Mouse (Mus musculus) left cerebral cortex, postnatal 10 days (tissue): Measurements from ENCODE around the gene Man1c1. TPM values are rescaled to one million over a fixed set of nuclear protein-coding genes. Genes with fewer than 3 reads are reported as not detected.

ENCODE experiments used
- DNase-seq, 2 experiments: peaks; one replicate each; pipeline ENCODE4 v3.0.0; 2021 to 2022; ENCODE audit warnings: low spot score in 2 of 2, mixed read lengths in 1 of 2; ENCODE audit errors: extremely low spot score in 1 of 2
- intact Hi-C: fragments of 180-260 bp; cut with DNase I; formaldehyde crosslinking; loops from one replicate; pipeline ENCODE4 v1.15.1; 2025
- total RNA-seq, 2 experiments: library from RNA; stranded (reverse); gene quantifications; 2 replicates each; pipeline ENCODE4 v1.2.3; 2021

Man1c1 gene
- 10 to 100 TPM; 19.9 to 20.1 TPM for total RNA-seq

DNA sequence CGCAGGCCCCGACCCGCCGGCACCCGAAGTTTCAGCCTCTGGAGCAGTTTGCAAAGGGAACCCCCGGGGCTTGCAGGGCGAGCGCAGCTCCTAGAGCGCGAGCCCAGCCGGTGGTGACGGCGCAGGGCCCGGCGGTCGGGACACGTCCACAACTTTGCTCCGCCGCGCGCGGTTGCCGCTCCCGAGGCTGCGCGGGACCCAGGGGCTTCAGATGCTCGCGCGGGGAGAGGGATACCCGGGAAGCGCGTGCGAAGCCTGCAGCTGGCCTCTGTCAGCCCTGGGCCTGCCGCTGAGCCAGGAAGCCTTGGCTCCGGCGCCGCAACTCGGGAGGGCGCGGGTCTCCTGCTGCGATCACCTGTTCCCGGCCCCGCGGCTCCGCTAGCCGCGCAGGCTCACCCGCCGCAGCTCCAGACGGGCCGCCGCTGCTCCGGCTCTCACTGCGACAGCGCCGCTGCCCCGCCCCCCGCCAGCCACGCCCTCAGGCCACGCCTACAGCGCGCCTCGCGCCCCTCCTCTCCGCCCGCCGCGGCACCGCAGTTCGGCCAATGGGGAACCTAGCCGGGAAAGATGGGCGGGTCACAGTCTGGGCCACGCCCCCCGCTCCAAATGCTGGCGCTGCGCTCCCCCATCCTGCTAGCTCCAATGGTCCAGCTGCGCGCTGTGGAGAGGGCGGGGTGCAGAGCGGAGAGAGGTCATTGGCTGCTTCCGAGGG is at the start of gene Man1c1:
Man1c1 (minus strand) TSS at position 456 of the 712 bp plus-strand sequence.
- peak; percentile 98 to 99 for DNase-seq
- intact Hi-C loops: loop anchor here (5.0 kb wide), 2 partner anchors 72 to 152 kb away; partner anchors contain the start of gene Selenon

DNA sequence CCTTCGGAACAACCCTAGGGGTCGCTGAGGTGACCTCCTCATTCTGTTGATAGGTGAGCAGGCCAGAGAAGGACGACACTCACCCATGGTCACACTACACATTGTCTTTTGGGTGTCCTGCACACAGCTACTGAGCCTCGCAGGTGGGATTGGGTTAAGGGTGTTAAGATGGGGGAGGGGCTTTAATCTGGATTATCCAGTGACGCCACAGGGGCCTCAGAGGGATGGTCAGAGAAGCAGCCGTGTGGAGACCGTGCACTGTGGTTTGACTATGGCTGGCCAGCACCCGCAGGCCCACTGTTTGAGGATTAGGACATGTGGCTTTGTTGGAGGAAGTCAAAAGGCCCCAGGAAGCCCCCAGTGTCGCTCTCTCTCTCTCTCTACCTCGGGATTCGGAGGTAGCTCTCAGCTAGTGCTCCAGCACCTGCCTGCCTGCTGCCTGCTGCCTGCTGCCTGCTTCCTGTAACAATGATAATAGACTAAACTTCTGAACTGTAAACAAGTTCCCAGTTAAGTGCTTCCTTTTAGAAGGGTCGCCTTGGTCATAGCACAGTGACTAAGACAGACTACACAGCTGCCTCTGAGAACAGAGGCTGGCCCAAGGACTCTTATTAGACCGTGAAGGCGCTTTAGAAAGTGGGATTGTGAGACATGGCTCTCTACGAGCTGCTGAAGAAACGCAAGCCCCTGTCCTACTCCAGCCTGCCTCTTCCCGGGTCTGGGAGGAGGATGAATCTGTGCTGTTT is 49.6 kb upstream of the Man1c1 start:
- DNase-seq: no peak
- intact Hi-C loops: no loop called here

GRCm38 (mm10) chr4:134752911-134753426 is 48.9 kb upstream of the Man1c1 start:
- intact Hi-C loops: no loop called here
- DNase-seq: no peak

DNA sequence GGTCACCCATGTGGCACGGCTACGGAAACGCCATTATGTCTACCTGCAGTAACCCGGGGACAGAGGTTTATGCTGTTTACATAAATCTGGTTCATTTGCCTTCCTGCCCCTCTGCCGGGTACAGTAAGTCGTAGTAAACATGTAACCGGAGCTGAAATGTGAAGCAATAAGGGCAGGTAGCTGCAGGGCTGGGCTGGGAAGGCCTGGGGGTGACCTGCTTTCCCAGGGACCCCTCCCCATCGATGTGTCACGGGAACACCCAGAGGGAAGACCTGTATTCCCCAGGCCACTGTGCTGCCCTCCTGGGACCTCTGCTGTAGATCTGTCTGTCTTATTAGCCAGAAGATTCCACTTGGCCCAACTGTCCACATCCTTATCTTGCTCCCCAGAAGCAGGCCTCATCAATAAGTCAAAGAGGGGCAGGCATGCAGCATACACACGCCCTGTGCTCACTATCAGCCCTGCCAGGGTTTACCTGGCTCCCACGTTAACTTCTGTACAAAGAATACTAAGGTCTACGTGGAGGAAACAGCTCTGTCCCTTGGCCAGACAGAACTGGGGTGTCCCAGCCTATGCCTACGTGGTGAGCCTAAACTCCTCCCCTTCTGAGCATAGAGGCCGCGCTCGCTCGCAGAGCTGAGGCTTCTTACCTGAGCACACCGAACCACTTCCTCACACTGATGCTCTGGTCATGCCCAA is 47.7 kb upstream of the Man1c1 start:
- no peak for DNase-seq
- intact Hi-C loops: no loop called here

GRCm38 (mm10) chr4:134750825-134751224 is 46.7 kb upstream of the Man1c1 start:
- intact Hi-C loops: no loop called here
- no peak for DNase-seq

DNA sequence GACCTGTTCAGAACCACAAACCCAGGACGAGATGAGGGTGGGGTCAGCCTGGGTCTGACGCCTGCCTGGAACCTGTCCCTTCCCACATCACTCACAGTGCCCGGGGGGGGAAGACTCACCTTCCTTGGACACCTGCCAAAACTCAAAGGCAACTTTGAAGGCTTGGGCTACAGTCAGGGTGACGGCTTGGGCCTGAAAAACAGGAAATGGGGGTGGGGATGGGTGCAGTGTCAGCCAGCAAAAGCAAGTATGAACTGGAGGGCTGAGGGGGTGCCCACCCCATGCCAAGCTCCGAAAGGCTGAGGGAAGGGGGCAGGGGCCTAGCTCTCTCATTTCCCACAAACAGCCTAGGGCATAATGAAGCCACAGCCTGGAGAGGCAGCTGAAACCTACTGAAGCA is 46.2 kb upstream of the Man1c1 start:
- intact Hi-C loops: no loop called here
- DNase-seq: no peak

- intact Hi-C loops: no loop called here
- no peak for DNase-seq
These were observed 45.4 kb upstream of the Man1c1 start for GRCm38 (mm10) chr4:134749301-134750030.

DNA sequence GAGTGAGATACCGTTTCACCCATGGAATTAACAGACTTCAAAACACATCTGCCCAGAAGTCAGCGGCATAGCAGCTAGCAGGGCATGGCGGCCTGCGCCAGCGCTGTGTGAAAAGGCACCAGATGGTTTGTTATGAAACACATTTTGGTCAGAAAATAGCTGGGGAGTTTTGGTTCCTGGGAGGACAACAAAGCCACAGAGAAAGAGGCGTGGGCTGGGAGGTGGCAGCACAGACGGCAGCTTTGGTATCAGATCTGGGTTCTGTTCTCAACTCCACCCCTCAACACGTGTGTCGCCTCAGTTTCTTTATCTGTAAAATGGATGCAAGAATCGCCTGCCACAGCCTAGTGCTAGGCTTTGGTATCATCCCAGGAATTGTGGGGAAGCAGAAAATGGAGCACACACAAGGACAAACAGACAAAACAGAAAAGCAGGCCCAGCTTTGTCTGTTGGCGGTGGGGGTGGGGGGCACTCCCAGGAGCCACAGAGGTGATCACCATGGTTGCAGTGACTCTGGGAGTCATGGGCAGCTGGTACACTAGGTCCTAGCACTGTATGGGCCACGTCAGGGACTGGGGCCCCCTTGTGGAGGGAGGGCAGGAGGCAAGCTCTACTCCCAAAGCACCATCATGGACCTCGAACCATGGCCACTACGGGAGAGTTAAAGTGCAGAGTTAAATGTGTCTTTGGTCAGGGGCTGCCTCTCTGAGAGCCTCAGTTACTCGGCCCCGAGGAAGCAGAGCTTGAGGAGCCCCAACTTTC is 42.0 kb upstream of the Man1c1 start:
- peak in 1 of 2 experiments; percentile 20 for DNase-seq
- intact Hi-C loops: no loop called here

DNA sequence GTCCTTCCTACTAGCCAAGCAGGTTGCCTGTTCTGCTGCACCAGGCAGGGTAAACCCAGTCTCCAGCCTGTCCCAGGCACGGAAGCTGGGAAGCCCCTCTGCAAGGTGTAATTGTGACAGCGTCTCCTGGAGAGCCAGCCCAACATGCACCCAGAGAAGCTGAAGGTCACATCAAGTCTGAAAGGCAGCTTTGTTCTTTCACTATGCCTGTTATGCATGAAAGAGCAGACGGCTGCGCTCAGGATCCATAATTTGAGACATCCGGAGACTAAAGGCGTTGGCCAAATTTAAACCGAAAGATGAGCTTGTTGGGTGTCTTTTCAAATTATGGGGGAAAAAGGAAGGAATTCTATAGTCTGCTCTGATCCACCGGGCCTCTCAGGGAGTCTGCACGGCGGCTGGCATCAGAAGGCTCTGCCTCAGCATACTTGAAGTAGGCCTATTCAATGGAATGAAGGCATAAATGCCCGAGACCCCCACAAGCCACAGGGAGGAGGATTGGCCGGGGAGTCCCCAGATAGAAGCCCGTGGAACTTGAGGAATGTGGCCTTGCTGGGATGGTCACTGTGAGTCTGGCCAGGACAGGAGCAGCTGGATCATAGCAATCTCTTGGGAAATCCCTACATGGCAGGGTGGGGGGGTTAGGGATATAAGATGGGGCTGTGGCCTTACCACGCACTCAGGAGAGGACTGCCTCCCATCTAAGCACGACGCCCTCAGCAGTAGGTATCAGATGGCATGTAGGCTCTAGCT is 40.0 kb upstream of the Man1c1 start:
- intact Hi-C loops: no loop called here
- DNase-seq: no peak

DNA sequence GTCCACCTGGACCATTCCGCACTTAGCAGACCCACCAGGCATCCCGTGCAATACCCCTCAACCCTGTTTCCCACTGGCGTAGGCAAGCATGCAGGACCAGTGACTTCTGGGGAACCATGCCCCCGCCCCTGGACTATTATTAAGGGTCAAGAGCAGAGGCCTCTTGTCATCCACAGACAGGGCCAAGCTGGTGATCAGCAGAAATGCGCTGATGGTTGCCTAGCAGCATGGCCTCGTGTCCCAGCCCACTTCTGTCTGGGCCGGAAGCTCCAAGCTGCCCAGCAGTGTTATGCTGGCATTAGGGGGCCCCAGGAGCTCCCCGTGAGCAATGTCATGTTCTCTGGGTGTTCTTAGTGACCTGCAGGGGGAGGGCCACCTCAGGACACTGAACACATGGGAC is 37.9 kb upstream of the Man1c1 start:
- no peak for DNase-seq
- intact Hi-C loops: no loop called here

GRCm38 (mm10) chr4:134740186-134740585 is 36.1 kb upstream of the Man1c1 start:
- no peak for DNase-seq
- intact Hi-C loops: no loop called here

DNA sequence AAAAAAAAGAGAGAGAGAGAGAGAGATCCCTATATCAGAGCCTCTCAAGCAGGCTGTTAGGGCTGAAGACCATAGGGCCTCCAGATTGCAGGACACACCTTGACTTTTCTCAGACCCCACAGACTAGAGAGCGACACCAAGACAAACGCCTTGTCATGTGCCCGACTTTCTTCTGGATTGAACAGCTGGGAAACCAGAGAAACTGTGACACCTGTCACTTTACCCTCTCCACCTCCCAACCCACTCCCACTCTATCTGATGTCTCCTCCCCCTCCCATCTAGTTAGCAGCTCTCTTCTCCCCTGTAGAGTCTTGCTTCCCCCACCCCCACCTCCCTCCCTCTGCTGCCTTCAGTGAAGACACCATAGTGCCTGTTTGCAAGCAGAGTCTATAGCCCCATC is 35.4 kb upstream of the Man1c1 start:
- DNase-seq: no peak
- intact Hi-C loops: no loop called here

DNA sequence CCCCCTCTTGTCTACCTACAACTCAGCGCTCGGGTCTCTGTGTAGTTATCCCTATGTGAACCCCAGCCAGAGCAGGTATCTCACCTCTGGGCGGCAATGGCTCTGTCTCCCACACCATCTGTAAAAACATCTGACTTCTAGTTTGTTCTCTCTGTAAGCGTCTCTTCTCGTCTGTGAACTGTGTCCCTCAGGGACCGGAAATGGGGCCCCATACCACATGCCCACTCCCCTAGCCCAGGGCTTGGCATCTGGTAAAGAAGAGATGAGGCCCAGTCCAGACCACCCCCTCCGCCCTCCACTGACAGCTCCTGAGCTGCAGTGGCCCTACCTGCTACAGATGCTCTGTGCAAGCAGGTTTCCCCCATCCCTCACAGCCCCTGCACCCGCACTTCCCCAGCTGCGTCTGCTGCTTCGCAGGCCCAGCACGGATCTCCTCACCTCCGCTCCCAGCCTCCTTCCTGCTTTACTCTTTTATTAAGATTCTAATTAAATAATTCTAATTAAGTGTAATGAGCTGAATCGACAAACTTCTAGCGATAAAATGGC is 33.3 kb upstream of the Man1c1 start:
- DNase-seq: no peak
- intact Hi-C loops: no loop called here

GRCm38 (mm10) chr4:134736147-134736546 is 32.1 kb upstream of the Man1c1 start:
- intact Hi-C loops: no loop called here
- DNase-seq: peak in 1 of 2 experiments; percentile 38

DNA sequence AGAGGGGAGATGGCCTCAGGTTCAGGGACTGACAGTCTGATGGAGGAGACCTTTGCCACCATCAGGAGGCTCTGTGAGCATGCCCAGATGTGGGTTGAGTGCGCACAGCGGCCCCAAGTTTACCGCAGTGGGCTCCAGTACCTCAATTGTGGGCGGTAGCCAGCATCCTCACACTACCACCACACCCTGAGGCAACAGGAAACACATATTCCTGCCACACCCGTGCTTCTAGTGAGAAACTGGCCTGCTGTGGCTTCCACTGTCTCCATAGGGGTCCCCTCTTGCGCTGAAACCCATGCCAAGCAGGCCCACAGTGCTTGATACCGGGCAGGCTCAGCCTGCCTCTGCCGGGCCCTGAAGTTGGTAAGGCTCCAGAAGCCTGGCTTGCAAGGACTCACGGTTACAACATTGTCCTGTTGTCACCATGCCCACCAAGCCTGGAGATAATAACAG is 30.6 kb upstream of the Man1c1 start:
- DNase-seq: peak in 1 of 2 experiments; percentile 78
- intact Hi-C loops: no loop called here

DNA sequence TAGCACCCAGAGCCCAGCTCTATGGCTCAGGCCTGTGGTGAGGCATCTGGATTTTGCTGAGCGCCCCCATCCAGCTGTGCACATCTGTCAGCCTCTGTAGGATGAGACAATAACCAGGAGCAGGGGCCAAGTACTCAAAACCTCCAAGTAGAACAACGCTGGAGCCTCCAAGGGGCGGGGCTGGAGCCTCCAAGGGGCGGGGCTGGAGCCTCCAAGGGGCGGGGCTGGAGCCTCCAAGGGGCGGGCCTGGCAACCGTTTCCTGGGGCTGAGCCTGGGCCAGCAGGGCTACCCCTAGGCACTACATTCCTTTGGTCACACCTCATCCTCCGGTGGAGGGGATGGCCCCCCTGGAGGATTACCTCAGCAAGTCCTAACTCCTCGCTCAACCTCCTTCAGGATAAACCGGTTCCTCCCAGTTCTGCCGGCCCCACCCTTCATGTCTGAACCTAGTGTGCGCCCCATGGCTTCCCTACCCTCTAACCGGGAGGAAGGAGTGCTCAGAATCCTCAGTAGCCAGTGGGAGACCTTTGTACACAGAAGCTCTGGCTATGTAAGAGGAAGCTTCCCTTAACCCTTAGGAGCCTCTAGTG is 30.0 kb upstream of the Man1c1 start:
- DNase-seq: peak in 1 of 2 experiments; percentile 83
- intact Hi-C loops: no loop called here

DNA sequence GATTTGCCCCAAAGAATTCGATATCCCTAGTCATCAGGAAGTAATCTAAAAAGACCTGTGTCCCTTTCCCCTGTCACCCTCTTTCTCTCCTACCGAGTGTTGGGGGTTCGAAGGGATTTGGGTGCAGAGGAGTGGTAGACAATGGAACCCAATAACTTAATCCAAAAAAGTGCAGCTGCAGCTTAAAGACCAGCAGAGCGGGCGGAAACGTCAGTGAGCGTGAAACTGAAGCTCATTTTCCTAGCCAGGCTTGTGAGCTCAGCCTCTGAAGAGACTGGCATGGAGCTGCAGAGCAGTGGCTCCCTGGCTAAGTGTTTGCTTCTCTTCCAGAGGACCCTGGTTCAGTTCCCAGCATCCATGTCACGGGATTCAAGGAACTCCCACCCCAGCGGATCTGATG is 29.3 kb upstream of the Man1c1 start:
- intact Hi-C loops: no loop called here
- no peak for DNase-seq
